Mouse (Mus musculus): Measurements from ENCODE around the gene Cela3a.
A peak's percentile ranks its signal among the peaks of the same experiment; 100 is the strongest.

The Cela3a gene

GRCm38 (mm10) chr4:137371596-137372523, 37.7 kb downstream of the Cela3a start:
- DNase-seq (ENCODE audit: low spot score in 2 of 2) = no peak

- peak in 1 of 2 experiments; percentile 44 for DNase-seq (ENCODE audit: low spot score in 2 of 2)
Observed at GRCm38 (mm10) chr4:137369954-137370750, 39.4 kb downstream of the Cela3a start.

- no peak for DNase-seq (ENCODE audit: low spot score in 2 of 2)
Observed at GRCm38 (mm10) chr4:137368198-137368597, 41.4 kb downstream of the Cela3a start.

GRCm38 (mm10) chr4:137367275-137368088, 42.1 kb downstream of the Cela3a start:
- DNase-seq (ENCODE audit: low spot score in 2 of 2) = no peak

- DNase-seq (ENCODE audit: low spot score in 2 of 2) = no peak
Observed at GRCm38 (mm10) chr4:137366097-137366496, 43.5 kb downstream of the Cela3a start.

GRCm38 (mm10) chr4:137365356-137366062, 44.1 kb downstream of the Cela3a start:
- DNase-seq (ENCODE audit: low spot score in 2 of 2) = no peak

- DNase-seq (ENCODE audit: low spot score in 2 of 2) = no peak
Observed at GRCm38 (mm10) chr4:137364826-137365225, 44.8 kb downstream of the Cela3a start.

- DNase-seq (ENCODE audit: low spot score in 2 of 2) = no peak
Observed at GRCm38 (mm10) chr4:137360996-137361395, 48.6 kb downstream of the Cela3a start.

- DNase-seq (ENCODE audit: low spot score in 2 of 2) = no peak
Observed at GRCm38 (mm10) chr4:137358291-137359002, 51.1 kb downstream of the Cela3a start.

GRCm38 (mm10) chr4:137357517-137358254, 51.9 kb downstream of the Cela3a start, which contains the start of gene Cdc42:
Gene Cdc42, minus strand, starts transcription at chr4:137357720.
- DNase-seq (ENCODE audit: low spot score in 2 of 2) = peak; percentile 96 to 97

GRCm38 (mm10) chr4:137356674-137357510, 52.7 kb downstream of the Cela3a start:
- DNase-seq (ENCODE audit: low spot score in 2 of 2) = peak in 1 of 2 experiments; percentile 30
